Mouse (Mus musculus) forebrain, postnatal 0 days (tissue): Measurements from ENCODE around the gene Car10. TPM values are rescaled to one million over a fixed set of nuclear protein-coding genes. Genes with fewer than 3 reads are reported as not detected.

Experiments used
- ATAC-seq: fragments of 200-750 bp; cut with Nextera tagmentation; 2 replicates; pipeline ENCODE4 v1.8.0; 2017; ENCODE audit warnings: mild to moderate bottlenecking, moderate library complexity
- DNase-seq: peaks from one replicate; pipeline ENCODE4 v3.0.0-alpha.2; 2015
- H3K27ac ChIP-seq: fragments of 300-500 bp; sonication (generic); 2 replicates; pipeline ENCODE4 v1.5.1; 2014; ENCODE audit warnings: low read depth, mild to moderate bottlenecking, antibody characterized with exemption, low read length, moderate library complexity, mixed read lengths
- H3K27me3 ChIP-seq: fragments of 300-500 bp; sonication (generic); 2 replicates; pipeline ENCODE4 v1.6.1; 2014; ENCODE audit warnings: mild to moderate bottlenecking, low read length, mixed read lengths; ENCODE audit not compliant: insufficient read depth
- H3K36me3 ChIP-seq: fragments of 300-500 bp; sonication (generic); 2 replicates; pipeline ENCODE4 v1.6.1; 2014; ENCODE audit warnings: mild to moderate bottlenecking, moderate library complexity; ENCODE audit not compliant: insufficient read depth
- H3K4me1 ChIP-seq: fragments of 300-500 bp; sonication (generic); 2 replicates; pipeline ENCODE4 v1.6.1; 2014; ENCODE audit warnings: antibody characterized with exemption; ENCODE audit not compliant: insufficient read depth
- H3K4me2 ChIP-seq: fragments of 300-500 bp; sonication (generic); 2 replicates; pipeline ENCODE4 v1.6.1; 2014; ENCODE audit warnings: low read depth, mild to moderate bottlenecking, moderate library complexity
- H3K4me3 ChIP-seq: fragments of 300-500 bp; sonication (generic); 2 replicates; pipeline ENCODE4 v1.5.1; 2014; ENCODE audit warnings: low read depth, low read length, mixed read lengths
- H3K9ac ChIP-seq: fragments of 300-500 bp; sonication (generic); 2 replicates; pipeline ENCODE4 v1.6.1; 2014; ENCODE audit warnings: mild to moderate bottlenecking
- H3K9me3 ChIP-seq: fragments of 300-500 bp; sonication (generic); 2 replicates; pipeline ENCODE4 v1.6.1; 2016; ENCODE audit warnings: low read length
- CTCF ChIP-seq: sonication (generic); IDR thresholded peaks from 2 replicates; pipeline ENCODE4 v1.5.1; 2016; ENCODE audit warnings: antibody characterized with exemption, control low read depth, low read depth
- whole genome bisulfite sequencing: fragments of 180-500 bp; shearing (Covaris S2); extraction: QIAGEN DNeasy Blood & Tissue Kit; methylation state at CpG from one replicate; pipeline ENCODE4 v1.1.7; 2014; 5-methylcytosine and 5-hydroxymethylcytosine counted together
- polyA plus RNA-seq: library from polyadenylated mRNA; unstranded; fragments of >200 nt; fragmentation: Nextera tagmentation; extraction: Ambion mirVana; gene quantifications from 2 replicates; pipeline ENCODE4 v1.2.1, GENCODE M21; 2015
- total RNA-seq: library from RNA; depleted of rRNA; stranded (reverse); fragments of >200 nt; gene quantifications from 2 replicates; pipeline ENCODE4 v1.2.3, GENCODE M21; 2014

The Car10 gene
- total and polyA plus RNA-seq, 2 experiments from 2014 or later = 25.6 to 34.6 TPM

- no peak overlapping the region for H3K9ac ChIP-seq
- no peaks in the 10 kb centered on the region for H3K4me1 ChIP-seq
- ATAC-seq = no peak
- DNase-seq = no peak
- no peaks in the 10 kb centered on the region for H3K36me3 ChIP-seq
- H3K27ac ChIP-seq = no peak overlapping the region
- TF ChIP-seq CTCF = no peak
- no peak overlapping the region for H3K4me2 ChIP-seq
- H3K27me3 ChIP-seq = no peaks in the 10 kb centered on the region
- H3K9me3 ChIP-seq = no peaks in the 10 kb centered on the region
- no peak overlapping the region for H3K4me3 ChIP-seq
Observed at GRCm38 (mm10) chr11:93217457-93217856, 119.6 kb downstream of the Car10 start.

DNA sequence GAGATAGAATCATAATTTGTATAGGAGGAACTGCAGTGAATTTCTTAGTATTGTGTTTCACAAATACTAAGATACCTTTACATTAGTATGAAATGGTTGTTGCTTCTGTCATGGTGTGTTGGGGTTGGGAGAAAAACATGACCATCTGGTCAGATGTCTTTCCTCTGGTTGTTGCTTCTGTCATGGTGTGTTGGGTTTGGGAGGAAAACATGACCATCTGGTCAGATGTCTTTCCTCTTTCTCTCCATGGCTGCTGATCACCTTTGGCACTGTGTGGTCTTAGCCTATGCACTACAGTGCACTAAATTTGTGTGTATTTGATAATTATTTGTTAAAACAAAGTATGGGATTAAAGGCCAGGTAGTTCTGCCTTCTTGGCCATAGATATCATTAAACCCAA lies 132.2 kb downstream of the Car10 start:
- Histone ChIP-seq H3K9ac (no peak overlapping the region), H3K4me1 (no peaks in the 10 kb centered on the region), H3K4me3 (no peak overlapping the region), H3K27me3 (no peaks in the 10 kb centered on the region), H3K9me3 (no peaks in the 10 kb centered on the region), H3K4me2 (no peak overlapping the region), H3K27ac (no peak overlapping the region), H3K36me3 (no peaks in the 10 kb centered on the region)
- ATAC-seq (no peak), DNase-seq (no peak)
- TF ChIP-seq CTCF = no peak

- Histone ChIP-seq H3K9ac (no peak overlapping the region), H3K9me3 (no peaks in the 10 kb centered on the region), H3K4me1 (no peaks in the 10 kb centered on the region), H3K27ac (no peak overlapping the region), H3K27me3 (no peaks in the 10 kb centered on the region), H3K4me3 (no peak overlapping the region), H3K36me3 (no peaks in the 10 kb centered on the region), H3K4me2 (no peak overlapping the region)
- 45% methylated on average over 6 of the region's 6 CpGs for WGBS
- TF ChIP-seq CTCF = no peak
- ATAC-seq (no peak), DNase-seq (no peak)
Observed at GRCm38 (mm10) chr11:93249771-93250265, 152.0 kb downstream of the Car10 start.

- H3K4me1 ChIP-seq = no peaks in the 10 kb centered on the region
- WGBS = 66% methylated on average over 5 of the region's 5 CpGs
Observed at GRCm38 (mm10) chr11:93251766-93252165, 153.9 kb downstream of the Car10 start.

DNA sequence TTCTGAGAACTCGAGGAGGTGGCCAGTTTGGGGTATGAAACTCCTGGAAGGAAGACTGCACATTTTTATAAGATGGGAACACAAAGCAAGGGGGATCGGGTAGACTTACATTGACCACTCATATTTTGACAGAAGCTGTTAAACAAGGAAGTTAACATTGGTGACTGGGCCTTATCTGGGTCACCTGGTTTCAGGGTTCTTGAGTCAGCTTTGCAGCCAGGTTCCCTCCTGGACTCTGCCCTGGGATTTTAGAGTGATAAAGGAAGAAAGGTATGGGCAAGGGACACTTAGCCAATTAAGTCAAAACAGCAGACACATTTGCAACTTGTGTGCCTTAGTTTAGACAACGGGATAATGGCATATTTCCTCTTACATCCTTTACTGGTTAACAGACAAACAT lies 166.2 kb downstream of the Car10 start:
- H3K36me3 ChIP-seq = no peaks in the 10 kb centered on the region
- no peaks in the 10 kb centered on the region for H3K9me3 ChIP-seq
- no peak for DNase-seq
- TF ChIP-seq CTCF = no peak
- no peak overlapping the region for H3K9ac ChIP-seq
- 69% methylated on average over 3 of the region's 3 CpGs for WGBS
- H3K27ac ChIP-seq = no peak overlapping the region
- no peak overlapping the region for H3K4me3 ChIP-seq
- H3K4me1 ChIP-seq = no peaks in the 10 kb centered on the region
- H3K4me2 ChIP-seq = no peak overlapping the region
- no peak for ATAC-seq
- no peaks in the 10 kb centered on the region for H3K27me3 ChIP-seq

More at GRCm38 (mm10) chr11:93251766-93252165, 153.9 kb downstream of the Car10 start:
- H3K4me2 ChIP-seq = no peak overlapping the region
- no peaks in the 10 kb centered on the region for H3K9me3 ChIP-seq
- H3K36me3 ChIP-seq = no peaks in the 10 kb centered on the region
- H3K27me3 ChIP-seq = no peaks in the 10 kb centered on the region
- DNase-seq = no peak
- no peak for TF ChIP-seq CTCF
- no peak overlapping the region for H3K27ac ChIP-seq
- H3K4me3 ChIP-seq = no peak overlapping the region
- no peak overlapping the region for H3K9ac ChIP-seq
- ATAC-seq = no peak

DNA sequence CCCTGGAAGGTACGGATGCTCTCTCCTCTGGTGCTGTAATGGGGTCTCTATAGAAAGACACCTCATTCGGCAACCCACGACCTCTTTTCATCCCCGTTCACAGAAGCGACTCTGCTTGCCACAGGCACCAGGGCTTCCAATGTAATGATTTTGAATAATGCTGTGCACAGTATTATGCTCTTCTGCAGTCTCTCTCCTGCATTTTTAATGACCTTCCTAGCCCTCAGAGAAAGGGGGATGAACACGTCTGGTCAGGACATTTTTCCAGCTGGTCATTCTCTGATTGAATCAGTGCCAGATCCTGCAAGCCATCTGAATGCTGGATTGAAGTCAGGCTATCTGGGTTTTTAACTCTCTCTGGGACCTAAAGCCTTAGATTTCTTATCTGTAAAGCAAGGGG lies 174.2 kb downstream of the Car10 start:
- ATAC-seq (no peak), DNase-seq (no peak)
- 48% methylated on average over 6 of the region's 6 CpGs for WGBS
- Histone ChIP-seq H3K9ac (no peak overlapping the region), H3K27ac (no peak overlapping the region), H3K4me2 (no peak overlapping the region), H3K27me3 (no peaks in the 10 kb centered on the region), H3K4me3 (no peak overlapping the region), H3K9me3 (no peaks in the 10 kb centered on the region), H3K4me1 (no peaks in the 10 kb centered on the region; the same call in 1 of the 2 replicates), H3K36me3 (no peaks in the 10 kb centered on the region)
- TF ChIP-seq CTCF = no peak

DNA sequence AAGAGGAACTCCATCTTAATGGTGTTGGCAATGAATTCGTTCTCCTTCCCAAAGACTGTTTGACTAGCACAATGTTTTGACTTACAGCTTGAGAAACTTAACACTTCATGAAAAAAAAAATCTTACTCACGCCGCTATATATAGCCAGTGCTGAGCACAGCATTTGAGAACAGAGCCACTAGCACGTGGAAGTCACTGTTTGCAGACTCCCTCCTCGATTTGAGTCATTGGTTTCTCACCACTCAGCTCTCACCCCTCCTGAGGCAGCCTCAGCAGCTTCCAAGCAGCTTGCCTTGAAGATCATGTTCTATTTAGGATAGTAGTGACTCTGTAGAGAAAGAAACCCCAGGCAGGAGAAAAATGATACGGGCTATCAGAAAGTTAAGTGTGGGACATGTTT lies 176.1 kb downstream of the Car10 start:
- DNase-seq = peak; percentile 67
- H3K9ac ChIP-seq = no peak overlapping the region
- H3K4me3 ChIP-seq = no peak overlapping the region
- ATAC-seq = peak; percentile 91
- no peaks in the 10 kb centered on the region; the same call in 1 of the 2 replicates for H3K4me1 ChIP-seq
- no peaks in the 10 kb centered on the region for H3K27me3 ChIP-seq
- no peaks in the 10 kb centered on the region for H3K36me3 ChIP-seq
- no peaks in the 10 kb centered on the region for H3K9me3 ChIP-seq
- H3K27ac ChIP-seq = no peak overlapping the region
- no peak for TF ChIP-seq CTCF
- 48% methylated on average over 6 of the region's 6 CpGs for WGBS
- H3K4me2 ChIP-seq = no peak overlapping the region

DNA sequence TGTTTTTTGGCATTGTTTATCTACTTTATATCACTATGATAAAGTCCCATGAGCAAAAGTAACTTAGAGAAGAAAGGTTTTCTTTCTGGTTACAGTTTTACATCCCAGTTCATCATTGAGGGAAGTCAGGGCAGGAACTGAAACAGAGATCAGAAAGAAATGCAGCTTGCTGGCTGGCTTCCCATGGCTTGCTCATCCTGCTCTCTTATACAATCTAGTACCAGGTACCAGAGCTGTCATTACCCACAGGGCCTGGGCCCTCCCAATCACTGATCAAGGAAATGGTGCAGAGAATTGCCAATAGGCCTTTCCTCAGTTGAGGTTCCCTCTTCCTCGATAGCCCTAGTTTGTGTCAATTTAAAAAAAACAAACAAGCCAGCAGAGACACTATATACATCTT lies 195.8 kb downstream of the Car10 start:
- 90% methylated on average over 1 of the region's 1 CpGs for WGBS

More for the DNA sequence above, 195.8 kb downstream of the Car10 start:
- Histone ChIP-seq H3K36me3 (no peaks in the 10 kb centered on the region), H3K27me3 (no peaks in the 10 kb centered on the region), H3K9ac (no peak overlapping the region), H3K4me2 (no peak overlapping the region), H3K27ac (no peak overlapping the region), H3K4me3 (no peak overlapping the region), H3K9me3 (no peaks in the 10 kb centered on the region), H3K4me1 (no peaks in the 10 kb centered on the region)
- DNase-seq = no peak
- no peak for TF ChIP-seq CTCF
- ATAC-seq = no peak
